Mouse (Mus musculus) C2C12 (cell line): Measurements from ENCODE around the gene Chd3. TPM values are rescaled to one million over a fixed set of nuclear protein-coding genes. Genes with fewer than 3 reads are reported as not detected.

Experiments
- H3K27me3 ChIP-seq: one replicate; pipeline ENCODE4 v1.6.1; 2011; ENCODE audit not compliant: control insufficient read depth, insufficient read depth, insufficient read length
- H3K36me3 ChIP-seq: one replicate; pipeline ENCODE4 v1.6.1; 2011; ENCODE audit not compliant: control insufficient read depth, insufficient read depth
- H3K4me3 ChIP-seq: one replicate; pipeline ENCODE4 v1.5.1; 2011; ENCODE audit warnings: mild to moderate bottlenecking, control low read depth; ENCODE audit not compliant: poor library complexity, insufficient read depth, severe bottlenecking
- H3K79me2 ChIP-seq: one replicate; pipeline ENCODE4 v1.6.1; 2011; ENCODE audit not compliant: control insufficient read depth, insufficient read depth
- H3K79me3 ChIP-seq: one replicate; pipeline ENCODE4 v1.6.1; 2011; ENCODE audit warnings: low read depth, control low read depth
- H3ac ChIP-seq: one replicate; pipeline ENCODE3; 2011; ENCODE audit warnings: low read depth; ENCODE audit not compliant: control insufficient read depth, insufficient read length
- CEBPB ChIP-seq: IDR thresholded peaks from one replicate; pipeline ENCODE4 v1.6.1; 2011; ENCODE audit warnings: low read depth, mild to moderate bottlenecking, control low read depth, moderate library complexity
- CTCF ChIP-seq: IDR thresholded peaks from one replicate; pipeline ENCODE4 v1.5.1; 2011; ENCODE audit not compliant: control insufficient read depth, insufficient read depth, insufficient read length
- FOSL1 ChIP-seq: IDR thresholded peaks from one replicate; pipeline ENCODE4 v1.8.0; 2011; ENCODE audit warnings: mild to moderate bottlenecking, low read length; ENCODE audit not compliant: poor library complexity, insufficient read depth, severe bottlenecking
- MAX ChIP-seq: IDR thresholded peaks from one replicate; pipeline ENCODE4 v1.6.1; 2011; ENCODE audit warnings: mild to moderate bottlenecking, control low read depth
- MYOD1 ChIP-seq: IDR thresholded peaks from one replicate; pipeline ENCODE4 v1.6.1; 2011; ENCODE audit warnings: low read depth; ENCODE audit not compliant: control insufficient read depth, insufficient read length
- MYOG ChIP-seq: IDR thresholded peaks from one replicate; pipeline ENCODE4 v1.6.1; 2011; ENCODE audit not compliant: control insufficient read depth, insufficient read length; ENCODE audit errors: extremely low read depth
- USF1 ChIP-seq: IDR thresholded peaks from one replicate; pipeline ENCODE4 v1.6.1; 2011; ENCODE audit warnings: low read depth, mild to moderate bottlenecking, control low read depth, moderate library complexity
- polyA plus RNA-seq: library from polyadenylated mRNA; unstranded; fragments of >200 nt; fragmentation: generic; extraction: Trizol; gene quantifications from one replicate; pipeline ENCODE4 v1.2.1, GENCODE M21; 2012; ENCODE audit warnings: missing spikeins

Gene Chd3
- polyA plus RNA-seq, 1 experiment: 100 TPM

GRCm38 (mm10) chr11:69364376-69364775, 4.8 kb downstream of the Chd3 start:
- Histone ChIP-seq H3K4me3 (no peak overlapping the region), H3K79me3 (peaks cover 11% of the 10 kb centered on the region), H3K79me2 (peaks cover 39% of the 10 kb centered on the region), H3ac (no peak overlapping the region), H3K27me3 (no peaks in the 10 kb centered on the region), H3K36me3 (peaks cover 44% of the 10 kb centered on the region)
- TF ChIP-seq MYOG (no peak), MAX (no peak), USF1 (no peak), MYOD1 (no peak), CEBPB (no peak), CTCF (no peak), FOSL1 (no peak)

GRCm38 (mm10) chr11:69362479-69362878, 6.7 kb downstream of the Chd3 start:
- Histone ChIP-seq H3K27me3 (no peaks in the 10 kb centered on the region), H3K79me3 (peaks cover 10% of the 10 kb centered on the region), H3K4me3 (no peak overlapping the region), H3K36me3 (peaks cover 63% of the 10 kb centered on the region), H3ac (no peak overlapping the region), H3K79me2 (peaks cover 27% of the 10 kb centered on the region)
- no peak for TF ChIP-seq MYOD1

GRCm38 (mm10) chr11:69362021-69362420, 7.2 kb downstream of the Chd3 start:
- TF ChIP-seq MYOD1 (peak; percentile 18), MYOG (peak; percentile 69), USF1 (no peak)
- peaks cover 68% of the 10 kb centered on the region for H3K36me3 ChIP-seq
- H3K27me3 ChIP-seq: no peaks in the 10 kb centered on the region

GRCm38 (mm10) chr11:69357690-69358089, 11.5 kb downstream of the Chd3 start:
- H3K27me3 ChIP-seq: no peaks in the 10 kb centered on the region

More at GRCm38 (mm10) chr11:69362021-69362420, 7.2 kb downstream of the Chd3 start:
- H3K79me2 ChIP-seq: peaks cover 26% of the 10 kb centered on the region
- H3ac ChIP-seq: no peak overlapping the region
- H3K4me3 ChIP-seq: no peak overlapping the region
- peaks cover 10% of the 10 kb centered on the region for H3K79me3 ChIP-seq

GRCm38 (mm10) chr11:69356544-69356943, 12.7 kb downstream of the Chd3 start:
- Histone ChIP-seq H3K4me3 (no peak overlapping the region), H3K36me3 (peaks cover 93% of the 10 kb centered on the region), H3K27me3 (no peaks in the 10 kb centered on the region)

More at GRCm38 (mm10) chr11:69357690-69358089, 11.5 kb downstream of the Chd3 start:
- H3K36me3 ChIP-seq: peaks cover 91% of the 10 kb centered on the region
- no peak overlapping the region for H3K4me3 ChIP-seq
- no peak overlapping the region for H3ac ChIP-seq
- H3K79me2 ChIP-seq: no peaks in the 10 kb centered on the region
- TF ChIP-seq FOSL1: no peak
- TF ChIP-seq CTCF: no peak
- TF ChIP-seq USF1: no peak
- TF ChIP-seq MYOD1: no peak
- no peak for TF ChIP-seq MAX
- TF ChIP-seq CEBPB: no peak
- no peak for TF ChIP-seq MYOG
- no peaks in the 10 kb centered on the region for H3K79me3 ChIP-seq

GRCm38 (mm10) chr11:69346441-69346840, 22.8 kb downstream of the Chd3 start:
- TF ChIP-seq FOSL1 (no peak), CEBPB (no peak), MYOD1 (no peak), MYOG (no peak), USF1 (no peak), CTCF (no peak), MAX (no peak)
- no peaks in the 10 kb centered on the region for H3K79me2 ChIP-seq
- H3ac ChIP-seq: no peak overlapping the region
- no peak overlapping the region for H3K4me3 ChIP-seq
- H3K79me3 ChIP-seq: no peaks in the 10 kb centered on the region
- peaks cover 75% of the 10 kb centered on the region for H3K36me3 ChIP-seq
- H3K27me3 ChIP-seq: no peaks in the 10 kb centered on the region

More at GRCm38 (mm10) chr11:69356544-69356943, 12.7 kb downstream of the Chd3 start:
- no peak for TF ChIP-seq CTCF
- no peak for TF ChIP-seq MYOG
- TF ChIP-seq FOSL1: no peak
- TF ChIP-seq CEBPB: no peak
- TF ChIP-seq USF1: no peak
- no peak overlapping the region for H3ac ChIP-seq
- no peaks in the 10 kb centered on the region for H3K79me3 ChIP-seq
- no peaks in the 10 kb centered on the region for H3K79me2 ChIP-seq
